Mouse (Mus musculus): ENCODE results near the gene Plekho1. TPM values are rescaled to one million over a fixed set of nuclear protein-coding genes. Genes with fewer than 3 reads are reported as not detected.

Gene Plekho1
- polyA plus RNA-seq, 1 experiment from 2014 or later = 85.6 TPM

- H3K4me2 ChIP-seq (ENCODE audit: low read depth, low read length, severe bottlenecking) = no peak overlapping the region
- 89% methylated on average over 6 of the region's 6 CpGs for WGBS
- no peak for ATAC-seq (replicated peaks; ENCODE audit: low FRiP score)
- H3K4me3 ChIP-seq (ENCODE audit: low read depth, low read length) = no peak overlapping the region
- no peak overlapping the region for H3K9ac ChIP-seq (ENCODE audit: low read length)
- no peak overlapping the region for H3K27ac ChIP-seq (ENCODE audit: low read depth, low read length)
- no peaks in the 10 kb centered on the region for H3K27me3 ChIP-seq (ENCODE audit: control insufficient read depth, insufficient read depth, low read length)
- DNase-seq (ENCODE audit: low spot score) = no peak
- no peaks in the 10 kb centered on the region for H3K4me1 ChIP-seq (replicated peaks; ENCODE audit: control insufficient read depth, insufficient read depth, low read length)
- H3K36me3 ChIP-seq (ENCODE audit: control insufficient read depth, insufficient read depth, low read length) = no peaks in the 10 kb centered on the region
- no peaks in the 10 kb centered on the region for H3K9me3 ChIP-seq (ENCODE audit: control insufficient read depth, low read length)
These were observed 41.0 kb upstream of the Plekho1 start for GRCm38 (mm10) chr3:96036796-96037195.

- H3K27me3 ChIP-seq (ENCODE audit: control insufficient read depth, insufficient read depth, low read length) = no peaks in the 10 kb centered on the region
- no peak overlapping the region for H3K4me3 ChIP-seq (ENCODE audit: low read depth, low read length)
- ATAC-seq (replicated peaks; ENCODE audit: low FRiP score) (no peak), DNase-seq (ENCODE audit: low spot score) (no peak)
- no peaks in the 10 kb centered on the region for H3K4me1 ChIP-seq (replicated peaks; ENCODE audit: control insufficient read depth, insufficient read depth, low read length)
- no peak overlapping the region for H3K4me2 ChIP-seq (ENCODE audit: low read depth, low read length, severe bottlenecking)
- H3K27ac ChIP-seq (ENCODE audit: low read depth, low read length) = no peak overlapping the region
- H3K9me3 ChIP-seq (ENCODE audit: control insufficient read depth, low read length) = no peaks in the 10 kb centered on the region
- H3K9ac ChIP-seq (ENCODE audit: low read length) = no peak overlapping the region
- no peaks in the 10 kb centered on the region for H3K36me3 ChIP-seq (ENCODE audit: control insufficient read depth, insufficient read depth, low read length)
- WGBS = 86% methylated on average over 4 of the region's 4 CpGs
These were observed 37.2 kb upstream of the Plekho1 start for GRCm38 (mm10) chr3:96033046-96033445.

GRCm38 (mm10) chr3:96032652-96033017, 36.8 kb upstream of the Plekho1 start:
- H3K9me3 ChIP-seq (ENCODE audit: control insufficient read depth, low read length) = no peaks in the 10 kb centered on the region
- WGBS = 95% methylated on average over 6 of the region's 6 CpGs
- H3K4me3 ChIP-seq (ENCODE audit: low read depth, low read length) = no peak overlapping the region
- H3K4me1 ChIP-seq (replicated peaks; ENCODE audit: control insufficient read depth, insufficient read depth, low read length) = no peaks in the 10 kb centered on the region
- H3K4me2 ChIP-seq (ENCODE audit: low read depth, low read length, severe bottlenecking) = no peak overlapping the region
- no peaks in the 10 kb centered on the region for H3K36me3 ChIP-seq (ENCODE audit: control insufficient read depth, insufficient read depth, low read length)
- DNase-seq (ENCODE audit: low spot score) (no peak), ATAC-seq (replicated peaks; ENCODE audit: low FRiP score) (no peak)
- H3K27me3 ChIP-seq (ENCODE audit: control insufficient read depth, insufficient read depth, low read length) = no peaks in the 10 kb centered on the region
- no peak overlapping the region for H3K9ac ChIP-seq (ENCODE audit: low read length)
- H3K27ac ChIP-seq (ENCODE audit: low read depth, low read length) = no peak overlapping the region

GRCm38 (mm10) chr3:96031991-96032651, 36.3 kb upstream of the Plekho1 start:
- H3K27ac ChIP-seq (ENCODE audit: low read depth, low read length) = no peak overlapping the region
- 88% methylated on average over 6 of the region's 6 CpGs for WGBS
- H3K9ac ChIP-seq (ENCODE audit: low read length) = no peak overlapping the region
- no peak overlapping the region for H3K4me3 ChIP-seq (ENCODE audit: low read depth, low read length)
- H3K27me3 ChIP-seq (ENCODE audit: control insufficient read depth, insufficient read depth, low read length) = no peaks in the 10 kb centered on the region
- H3K4me1 ChIP-seq (replicated peaks; ENCODE audit: control insufficient read depth, insufficient read depth, low read length) = no peaks in the 10 kb centered on the region
- no peak for ATAC-seq (replicated peaks; ENCODE audit: low FRiP score)
- H3K9me3 ChIP-seq (ENCODE audit: control insufficient read depth, low read length) = no peaks in the 10 kb centered on the region
- H3K4me2 ChIP-seq (ENCODE audit: low read depth, low read length, severe bottlenecking) = no peak overlapping the region
- H3K36me3 ChIP-seq (ENCODE audit: control insufficient read depth, insufficient read depth, low read length) = no peaks in the 10 kb centered on the region
- no peak for DNase-seq (ENCODE audit: low spot score)

GRCm38 (mm10) chr3:96029766-96030165, 34.0 kb upstream of the Plekho1 start:
- H3K27ac ChIP-seq (ENCODE audit: low read depth, low read length) = no peak overlapping the region
- H3K27me3 ChIP-seq (ENCODE audit: control insufficient read depth, insufficient read depth, low read length) = no peaks in the 10 kb centered on the region
- no peaks in the 10 kb centered on the region for H3K4me1 ChIP-seq (replicated peaks; ENCODE audit: control insufficient read depth, insufficient read depth, low read length)
- no peak overlapping the region for H3K4me3 ChIP-seq (ENCODE audit: low read depth, low read length)
- no peak overlapping the region for H3K9ac ChIP-seq (ENCODE audit: low read length)
- no peak for ATAC-seq (replicated peaks; ENCODE audit: low FRiP score)
- WGBS = 91% methylated on average over 11 of the region's 11 CpGs
- no peak overlapping the region for H3K4me2 ChIP-seq (ENCODE audit: low read depth, low read length, severe bottlenecking)
- no peaks in the 10 kb centered on the region for H3K36me3 ChIP-seq (ENCODE audit: control insufficient read depth, insufficient read depth, low read length)
- H3K9me3 ChIP-seq (ENCODE audit: control insufficient read depth, low read length) = no peaks in the 10 kb centered on the region
- DNase-seq (ENCODE audit: low spot score) = no peak

GRCm38 (mm10) chr3:96029336-96029735, 33.5 kb upstream of the Plekho1 start:
- Histone ChIP-seq H3K9ac (ENCODE audit: low read length) (no peak overlapping the region), H3K27me3 (ENCODE audit: control insufficient read depth, insufficient read depth, low read length) (no peaks in the 10 kb centered on the region), H3K9me3 (ENCODE audit: control insufficient read depth, low read length) (no peaks in the 10 kb centered on the region), H3K4me2 (ENCODE audit: low read depth, low read length, severe bottlenecking) (no peak overlapping the region), H3K4me1 (replicated peaks; ENCODE audit: control insufficient read depth, insufficient read depth, low read length) (no peaks in the 10 kb centered on the region), H3K4me3 (ENCODE audit: low read depth, low read length) (no peak overlapping the region), H3K27ac (ENCODE audit: low read depth, low read length) (no peak overlapping the region), H3K36me3 (ENCODE audit: control insufficient read depth, insufficient read depth, low read length) (no peaks in the 10 kb centered on the region)
- ATAC-seq (replicated peaks; ENCODE audit: low FRiP score) (no peak), DNase-seq (ENCODE audit: low spot score) (no peak)
- WGBS = 90% methylated on average over 3 of the region's 3 CpGs

- Histone ChIP-seq H3K27ac (ENCODE audit: low read depth, low read length) (no peak overlapping the region), H3K9ac (ENCODE audit: low read length) (no peak overlapping the region), H3K4me1 (replicated peaks; ENCODE audit: control insufficient read depth, insufficient read depth, low read length) (no peaks in the 10 kb centered on the region), H3K4me2 (ENCODE audit: low read depth, low read length, severe bottlenecking) (no peak overlapping the region), H3K36me3 (ENCODE audit: control insufficient read depth, insufficient read depth, low read length) (no peaks in the 10 kb centered on the region), H3K27me3 (ENCODE audit: control insufficient read depth, insufficient read depth, low read length) (no peaks in the 10 kb centered on the region), H3K4me3 (ENCODE audit: low read depth, low read length) (no peak overlapping the region), H3K9me3 (ENCODE audit: control insufficient read depth, low read length) (no peaks in the 10 kb centered on the region)
- ATAC-seq (replicated peaks; ENCODE audit: low FRiP score) = no peak
- 100% methylated on average over 1 of the region's 1 CpGs for WGBS
- DNase-seq (ENCODE audit: low spot score) = no peak
These were observed 32.1 kb upstream of the Plekho1 start for GRCm38 (mm10) chr3:96027875-96028274.

GRCm38 (mm10) chr3:96027145-96027544, 31.3 kb upstream of the Plekho1 start:
- 94% methylated on average over 1 of the region's 1 CpGs for WGBS

GRCm38 (mm10) chr3:96021421-96022128, 25.8 kb upstream of the Plekho1 start:
- no peaks in the 10 kb centered on the region for H3K9me3 ChIP-seq (ENCODE audit: control insufficient read depth, low read length)
- no peak overlapping the region for H3K27ac ChIP-seq (ENCODE audit: low read depth, low read length)
- H3K4me2 ChIP-seq (ENCODE audit: low read depth, low read length, severe bottlenecking) = no peak overlapping the region
- H3K36me3 ChIP-seq (ENCODE audit: control insufficient read depth, insufficient read depth, low read length) = no peaks in the 10 kb centered on the region; the same call in 1 of the 2 replicates
- no peak overlapping the region for H3K9ac ChIP-seq (ENCODE audit: low read length)
- no peaks in the 10 kb centered on the region for H3K4me1 ChIP-seq (replicated peaks; ENCODE audit: control insufficient read depth, insufficient read depth, low read length)
- ATAC-seq (replicated peaks; ENCODE audit: low FRiP score) (no peak), DNase-seq (ENCODE audit: low spot score) (no peak)
- WGBS = 79% methylated on average over 5 of the region's 5 CpGs
- H3K4me3 ChIP-seq (ENCODE audit: low read depth, low read length) = no peak overlapping the region
- no peaks in the 10 kb centered on the region for H3K27me3 ChIP-seq (ENCODE audit: control insufficient read depth, insufficient read depth, low read length)

More at GRCm38 (mm10) chr3:96027145-96027544, 31.3 kb upstream of the Plekho1 start:
- H3K36me3 ChIP-seq (ENCODE audit: control insufficient read depth, insufficient read depth, low read length) = no peaks in the 10 kb centered on the region
- H3K4me3 ChIP-seq (ENCODE audit: low read depth, low read length) = no peak overlapping the region
- no peaks in the 10 kb centered on the region for H3K27me3 ChIP-seq (ENCODE audit: control insufficient read depth, insufficient read depth, low read length)
- ATAC-seq (replicated peaks; ENCODE audit: low FRiP score) = no peak
- no peak overlapping the region for H3K27ac ChIP-seq (ENCODE audit: low read depth, low read length)
- H3K4me2 ChIP-seq (ENCODE audit: low read depth, low read length, severe bottlenecking) = no peak overlapping the region
- no peak for DNase-seq (ENCODE audit: low spot score)
- H3K9me3 ChIP-seq (ENCODE audit: control insufficient read depth, low read length) = no peaks in the 10 kb centered on the region
- no peak overlapping the region for H3K9ac ChIP-seq (ENCODE audit: low read length)
- H3K4me1 ChIP-seq (replicated peaks; ENCODE audit: control insufficient read depth, insufficient read depth, low read length) = no peaks in the 10 kb centered on the region

Measured in forebrain, embryonic 11.5 days (tissue).